Mouse (Mus musculus): ENCODE data around the gene Obp1b.
"Not testable (repeated sequence)": the region's sequence is repeated elsewhere in the genome, so short reads cannot be mapped to it uniquely, and the experiment has no call there.

Obp1b gene

DNA sequence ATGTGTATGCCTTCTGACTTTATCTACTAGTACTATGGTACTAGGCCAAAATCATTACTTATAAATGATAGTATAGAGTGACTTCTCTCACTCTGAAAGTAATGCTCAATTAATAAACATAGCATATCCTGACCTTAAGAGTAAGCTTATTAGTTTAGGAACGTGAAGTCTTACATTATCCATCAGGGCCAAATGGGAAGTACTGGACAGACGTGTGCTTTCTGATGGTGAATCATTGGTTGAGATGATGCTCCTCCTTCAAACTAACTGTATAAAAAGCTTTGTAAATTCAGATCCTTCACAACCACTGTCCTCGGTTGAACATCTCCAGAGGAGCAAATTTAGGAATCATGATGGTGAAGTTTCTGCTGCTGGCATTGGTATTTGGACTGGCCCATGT lies at the start of gene Obp1b:
Gene Obp1b, plus strand, starts transcription at position 301 of the 400 bp plus-strand sequence.
- not testable (repeated sequence) for DNase-seq (ENCODE audit: low spot score in 2 of 2)

DNA sequence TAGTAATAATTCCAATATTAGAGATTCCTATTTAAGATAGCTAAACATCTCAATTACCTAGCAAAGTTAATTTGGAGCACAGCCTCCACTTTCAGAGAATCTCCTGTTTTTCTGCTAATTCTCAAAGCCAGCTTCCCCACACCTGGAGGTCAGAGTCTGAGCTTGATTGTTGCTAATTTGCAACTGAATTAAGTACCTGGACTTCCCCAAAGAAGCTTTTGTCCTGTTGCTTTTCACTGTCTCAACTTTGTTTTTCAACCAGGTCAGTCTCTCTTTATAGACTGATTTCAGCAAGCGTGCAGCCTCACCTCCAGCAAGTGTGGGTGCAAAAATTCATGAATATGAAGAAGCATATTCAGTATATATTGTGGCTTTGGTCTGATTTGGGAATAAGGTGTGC lies 15.6 kb downstream of the Obp1b start:
- DNase-seq (ENCODE audit: low spot score in 2 of 2), result not testable (repeated sequence)

DNA sequence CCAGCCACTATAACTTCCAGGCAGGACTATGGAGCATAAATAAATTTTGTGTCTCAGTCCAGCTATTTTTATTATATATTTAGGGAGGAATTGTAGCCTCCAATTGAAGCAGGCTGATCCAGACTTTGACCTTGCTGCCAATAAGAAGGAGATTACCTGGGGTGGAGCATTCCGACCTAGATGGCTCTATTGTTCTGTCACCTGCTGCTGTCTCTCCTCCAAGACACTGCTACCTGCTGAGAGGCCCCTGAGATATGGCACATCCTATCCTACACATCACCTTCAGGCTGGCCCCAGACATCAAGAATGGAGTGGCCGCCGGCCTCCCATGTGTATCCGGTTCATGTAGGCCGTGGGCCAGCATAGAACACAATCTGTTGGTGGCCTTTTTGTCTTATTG lies 16.3 kb downstream of the Obp1b start:
- DNase-seq (ENCODE audit: low spot score in 2 of 2), result no peak
